Mouse (Mus musculus): ENCODE measurements around the gene Dnajb6.

DNA sequence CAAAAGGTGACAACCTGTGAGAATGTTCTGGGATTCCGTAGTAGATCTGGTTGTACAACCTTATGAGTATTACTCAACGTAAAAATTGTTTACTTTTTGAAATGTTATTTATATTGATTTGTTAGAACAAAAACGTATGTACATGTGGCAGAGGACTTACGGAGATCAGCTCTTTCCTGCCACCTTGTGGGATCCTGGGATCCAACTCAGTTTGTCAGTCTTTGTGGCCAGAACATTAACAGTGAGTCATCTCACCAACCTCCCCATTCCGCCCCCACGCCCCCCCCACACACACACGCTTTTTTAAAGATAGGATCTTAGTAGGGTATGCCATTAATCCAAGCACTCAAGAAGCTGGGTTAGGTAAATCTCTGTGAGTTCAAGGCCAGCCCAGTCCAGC, 47.1 kb upstream of the Dnajb6 start:
- no peak for TF ChIP-seq CTCF (IDR thresholded peaks at IDR 0.05; ENCODE audit: borderline replicate concordance, insufficient read depth, low read depth, low read length)
- no peak for TF ChIP-seq POLR2A (IDR thresholded peaks at IDR 0.05; ENCODE audit: borderline replicate concordance, insufficient read depth, low read length)

All from cerebellum, adult 2 months (tissue).